Mouse (Mus musculus) cortical plate, adult 2 months (tissue): ENCODE results near the gene Nfatc3.

ENCODE experiments used
- CTCF ChIP-seq: fragments of 200-500 bp; IDR thresholded peaks from 2 replicates; pipeline ENCODE4 v1.5.1; 2011; ENCODE audit warnings: mild to moderate bottlenecking, control low read depth, low read length; ENCODE audit not compliant: insufficient read depth; ENCODE audit errors: extremely low read depth
- POLR2A ChIP-seq: fragments of 200-500 bp; IDR thresholded peaks from 2 replicates; pipeline ENCODE4 v1.6.1; 2011; ENCODE audit warnings: mild to moderate bottlenecking, low read length, control low read depth; ENCODE audit not compliant: insufficient read depth; ENCODE audit errors: extremely low read depth

- TF ChIP-seq POLR2A, result no peak
- TF ChIP-seq CTCF, result no peak
These were observed 118.3 kb downstream of the Nfatc3 start for GRCm38 (mm10) chr8:106176891-106177290.
